Mouse (Mus musculus) c-Kit-positive CD71-negative TER-119-negative erythroid progenitor cells, embryonic 14.5 days (primary cell): Measurements from ENCODE around the gene Gfpt2.
A peak's percentile ranks its signal among the peaks of the same experiment; 100 is the strongest.
"Not testable (repeated sequence)": the region's sequence is repeated elsewhere in the genome, so short reads cannot be mapped to it uniquely, and the experiment has no call there.

Source experiments
- DNase-seq: peaks from one replicate; pipeline ENCODE4 v3.0.0-alpha.2; 2013; ENCODE audit warnings: low read depth

Gene Gfpt2

GRCm38 (mm10) chr11:49793619-49794341 lies at the start of gene Gfpt2:
Gene Gfpt2, plus strand, starts transcription at chr11:49794178.
- peak; percentile 53 for DNase-seq

DNA sequence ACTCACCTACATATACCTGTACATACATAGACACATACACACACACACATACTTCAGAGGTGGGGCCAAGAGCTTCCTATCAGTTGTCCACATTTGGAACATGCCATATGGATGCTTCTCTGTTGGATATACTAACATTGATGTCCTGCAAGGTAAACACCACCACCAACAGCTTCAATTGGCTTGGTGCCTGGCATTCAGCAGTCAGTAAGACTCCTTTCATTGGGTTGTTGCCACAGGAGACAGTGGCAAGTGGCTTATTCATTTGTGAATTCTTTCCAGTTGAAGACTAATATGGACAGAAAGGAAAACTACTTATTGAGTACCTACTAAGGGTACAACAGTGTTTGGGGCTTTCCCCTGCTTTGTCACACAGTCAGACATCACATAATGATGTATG lies 49.0 kb upstream of the Gfpt2 start:
- DNase-seq = no peak

- DNase-seq = no peak
Observed at GRCm38 (mm10) chr11:49745839-49746238, 48.1 kb upstream of the Gfpt2 start.

GRCm38 (mm10) chr11:49746756-49747155 lies 47.2 kb upstream of the Gfpt2 start:
- DNase-seq = no peak

GRCm38 (mm10) chr11:49754958-49755665 lies 38.9 kb upstream of the Gfpt2 start:
- no peak for DNase-seq

DNA sequence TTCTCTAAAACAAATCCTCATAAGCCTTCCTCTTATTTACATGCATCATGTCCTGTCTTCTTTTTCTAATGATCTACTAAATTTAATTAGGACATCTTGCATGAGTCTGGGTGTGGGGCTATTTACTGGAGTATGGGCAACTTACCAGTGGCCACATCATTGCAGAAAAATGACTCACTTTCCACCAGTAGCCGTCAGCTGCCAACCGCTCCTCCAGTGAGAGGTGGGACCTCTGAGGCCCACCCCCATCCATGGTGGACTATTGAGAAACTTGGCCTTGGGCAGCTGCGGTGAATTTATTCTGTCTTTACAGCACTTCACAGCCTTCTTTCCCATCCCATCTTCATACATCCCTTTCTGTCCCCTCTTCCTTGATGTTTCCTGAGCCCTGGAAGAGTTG lies 35.9 kb upstream of the Gfpt2 start:
- no peak for DNase-seq

GRCm38 (mm10) chr11:49761130-49761529 lies 32.8 kb upstream of the Gfpt2 start:
- DNase-seq = no peak

DNA sequence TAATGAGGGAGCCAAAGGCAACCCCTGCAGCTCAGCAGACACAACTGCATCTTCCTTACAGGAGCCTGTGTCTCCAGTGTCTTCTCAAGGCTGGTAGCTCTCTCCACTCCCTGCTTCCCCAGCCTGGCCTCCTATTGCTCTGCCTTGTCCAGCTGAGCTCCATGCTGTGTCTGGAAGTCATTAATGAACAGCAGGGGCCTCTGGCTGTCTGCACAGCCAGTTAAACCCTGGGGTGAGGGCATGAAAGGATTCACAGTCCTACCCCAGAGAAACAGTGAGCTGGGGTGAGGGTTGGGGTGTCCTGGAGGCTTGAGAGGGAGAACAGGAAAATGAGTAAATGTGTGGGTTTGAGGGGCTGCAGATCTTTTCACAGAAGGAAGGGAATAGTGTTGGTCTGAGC lies 30.4 kb upstream of the Gfpt2 start:
- no peak for DNase-seq

GRCm38 (mm10) chr11:49764023-49764422 lies 30.0 kb upstream of the Gfpt2 start:
- no peak for DNase-seq

DNA sequence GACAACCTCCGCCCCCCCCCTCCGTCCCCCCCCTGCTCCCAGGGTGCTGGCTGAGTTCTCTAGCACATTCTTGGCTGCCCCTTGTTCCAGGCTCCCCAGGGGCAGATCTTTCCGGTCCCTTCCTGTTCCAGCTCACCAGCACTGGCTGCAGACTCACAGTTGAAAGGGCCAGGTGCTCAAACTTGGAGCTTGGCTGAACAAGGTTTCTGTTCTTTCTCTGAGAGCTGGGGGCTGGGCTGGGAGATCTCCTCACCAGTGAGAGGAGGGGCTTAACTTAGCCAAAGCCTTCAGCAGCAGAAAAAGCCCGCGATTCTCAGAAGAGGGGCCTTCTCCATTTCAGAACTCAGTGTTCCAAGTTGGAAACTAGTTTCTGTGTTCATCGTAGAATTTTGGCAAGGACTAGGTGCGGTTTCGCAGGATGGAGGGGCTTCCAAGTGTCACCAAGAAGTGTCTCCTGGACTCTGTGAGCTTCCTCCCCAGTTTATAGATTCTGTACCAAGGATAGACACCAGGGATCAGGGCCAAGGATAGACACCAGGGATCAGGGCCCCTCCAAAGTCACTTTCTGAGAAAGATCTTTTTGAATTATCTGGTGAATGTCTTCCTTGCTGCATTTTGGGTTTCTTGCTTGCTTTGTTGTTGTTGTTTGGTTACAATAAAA lies 29.2 kb upstream of the Gfpt2 start:
- DNase-seq = no peak

GRCm38 (mm10) chr11:49765377-49766136 lies 28.4 kb upstream of the Gfpt2 start:
- peak; percentile 32 for DNase-seq

- no peak for DNase-seq
Observed at GRCm38 (mm10) chr11:49766137-49766411, 27.9 kb upstream of the Gfpt2 start.

GRCm38 (mm10) chr11:49767497-49767896 lies 26.5 kb upstream of the Gfpt2 start:
- not testable (repeated sequence) for DNase-seq

DNA sequence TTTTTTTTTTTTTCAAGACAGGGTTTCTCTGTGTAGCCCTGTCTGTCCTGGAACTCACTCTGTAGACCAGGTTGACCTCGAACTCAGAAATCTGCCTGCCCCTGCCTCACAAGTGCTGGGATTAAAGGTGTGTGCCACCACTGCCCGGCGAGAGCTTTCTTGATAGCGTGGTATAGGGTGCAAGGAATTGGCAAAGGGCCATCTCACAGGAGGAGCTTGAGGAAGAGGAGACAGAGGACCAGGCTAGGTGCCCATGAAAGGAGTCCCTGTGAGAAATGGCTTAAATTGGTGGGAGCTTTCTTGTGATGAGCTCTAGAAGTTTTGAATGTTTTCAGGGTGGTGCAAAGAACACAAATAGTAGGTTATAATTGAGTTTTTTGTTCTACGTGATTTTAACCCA lies 25.2 kb upstream of the Gfpt2 start:
- DNase-seq = no peak

- no peak for DNase-seq
Observed at GRCm38 (mm10) chr11:49770676-49771550, 23.1 kb upstream of the Gfpt2 start.

DNA sequence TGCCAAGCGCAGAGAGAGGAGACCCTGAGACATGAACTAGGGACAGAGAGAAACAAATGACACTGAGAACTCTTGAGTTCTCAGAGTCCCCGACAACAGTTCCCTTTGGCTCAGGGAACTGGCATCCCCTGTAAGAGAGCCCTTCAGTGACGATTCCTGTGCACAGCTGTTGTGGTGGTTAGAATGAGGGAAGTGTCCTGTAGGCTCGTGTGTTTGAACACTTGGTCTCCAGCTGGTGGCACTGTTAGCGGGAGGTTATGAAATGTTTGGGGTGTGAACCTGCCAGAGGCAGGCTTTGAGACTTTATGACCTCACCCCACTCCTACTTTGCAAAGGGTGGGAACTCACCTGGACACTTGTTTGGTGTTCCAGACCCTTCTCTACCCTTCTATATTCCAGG lies 21.7 kb upstream of the Gfpt2 start:
- DNase-seq = no peak

DNA sequence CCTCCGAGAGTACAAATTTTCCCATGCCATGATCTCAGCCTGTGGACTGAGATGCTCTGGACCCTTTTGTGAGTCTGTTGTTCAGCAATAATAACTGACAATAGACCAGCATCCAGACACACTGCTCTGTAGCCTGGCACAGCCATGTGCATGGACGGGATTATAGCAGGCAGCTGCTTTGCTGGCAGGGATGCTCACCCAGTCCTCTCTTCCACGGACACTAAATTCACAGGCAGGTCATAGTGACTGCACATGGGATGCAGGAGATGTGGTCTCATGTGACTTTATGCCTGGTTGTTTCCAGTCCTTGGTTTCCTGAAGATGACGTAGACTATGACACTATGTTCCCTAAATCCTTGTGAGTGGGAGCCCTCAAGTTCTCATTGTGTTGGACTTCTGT lies 19.1 kb upstream of the Gfpt2 start:
- DNase-seq = no peak

- DNase-seq = no peak
Observed at GRCm38 (mm10) chr11:49778844-49779243, 15.1 kb upstream of the Gfpt2 start.

- no peak for DNase-seq
Observed at GRCm38 (mm10) chr11:49780161-49780817, 13.7 kb upstream of the Gfpt2 start.

DNA sequence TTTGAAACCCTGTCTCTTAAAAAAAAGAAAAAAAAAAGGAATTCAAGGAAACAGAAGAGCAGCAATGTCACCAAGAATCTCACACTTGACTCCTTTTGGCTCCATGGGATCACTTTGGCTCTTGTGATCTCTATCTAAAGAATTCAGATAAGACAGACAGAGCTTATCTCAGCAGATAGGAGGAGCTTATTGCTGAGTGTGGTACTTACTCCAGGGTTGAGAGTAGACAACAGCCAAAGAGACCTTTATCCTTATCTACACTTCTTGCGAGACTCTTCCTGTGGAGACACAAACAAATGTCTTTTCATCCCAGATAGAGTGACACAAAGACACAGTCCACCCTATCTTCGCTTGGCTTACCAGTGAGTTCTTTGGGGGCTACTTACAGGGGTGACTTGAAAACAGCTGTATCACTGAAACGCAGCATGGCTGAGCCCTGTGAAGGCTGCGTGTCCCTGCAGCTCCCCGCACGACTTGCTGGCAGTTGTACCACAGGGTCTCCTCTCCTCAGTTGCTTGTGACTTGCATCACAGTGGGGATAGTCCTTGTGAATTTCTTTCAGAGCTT lies 12.1 kb upstream of the Gfpt2 start:
- no peak for DNase-seq

DNA sequence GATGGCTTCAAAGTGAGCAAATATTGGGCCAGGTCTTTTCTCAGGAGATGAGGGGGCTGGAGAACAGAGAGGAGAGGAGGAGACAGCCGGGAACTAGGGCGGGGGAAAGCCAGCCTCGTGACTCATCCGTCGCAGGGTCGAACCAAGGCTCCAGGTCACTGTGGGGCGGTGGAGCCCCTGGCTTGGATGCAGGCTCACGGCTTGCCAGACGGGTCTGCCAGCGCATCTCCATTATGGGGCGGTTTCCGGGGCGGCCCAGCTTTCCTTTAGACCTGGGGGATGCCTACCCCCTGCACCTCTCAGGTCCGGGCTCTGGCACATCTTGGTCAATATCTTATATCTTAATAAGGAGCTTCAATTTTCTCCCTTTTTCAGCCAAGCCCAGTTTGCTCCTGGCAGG lies 847 bp upstream of the Gfpt2 start:
- DNase-seq = no peak
